Mouse (Mus musculus): ENCODE results near the gene Cplx3.

The Cplx3 gene

GRCm38 (mm10) chr9:57601353-57601706 lies 4.8 kb downstream of the Cplx3 start:
- DNase-seq (ENCODE audit: low spot score in 2 of 2): no peak

- no peak for DNase-seq (ENCODE audit: low spot score in 2 of 2)
These were observed 5.3 kb downstream of the Cplx3 start for GRCm38 (mm10) chr9:57600620-57601352.

GRCm38 (mm10) chr9:57598851-57599563 lies 7.1 kb downstream of the Cplx3 start:
- DNase-seq (ENCODE audit: low spot score in 2 of 2): no peak

GRCm38 (mm10) chr9:57597929-57598382 lies 8.1 kb downstream of the Cplx3 start:
- DNase-seq (ENCODE audit: low spot score in 2 of 2): no peak

GRCm38 (mm10) chr9:57597265-57597664 lies 8.8 kb downstream of the Cplx3 start:
- DNase-seq (ENCODE audit: low spot score in 2 of 2): no peak

- DNase-seq (ENCODE audit: low spot score in 2 of 2): no peak
These were observed 11.9 kb downstream of the Cplx3 start for GRCm38 (mm10) chr9:57594174-57594509.

GRCm38 (mm10) chr9:57593454-57594173 lies 12.5 kb downstream of the Cplx3 start:
- no peak for DNase-seq (ENCODE audit: low spot score in 2 of 2)

GRCm38 (mm10) chr9:57590726-57591125 lies 15.4 kb downstream of the Cplx3 start:
- no peak for DNase-seq (ENCODE audit: low spot score in 2 of 2)

GRCm38 (mm10) chr9:57589224-57590126 lies 16.6 kb downstream of the Cplx3 start, which contains the start of gene Ulk3:
Ulk3 (plus strand) TSS chr9:57589452.
- DNase-seq (ENCODE audit: low spot score in 2 of 2): peak; percentile 71 to 87

GRCm38 (mm10) chr9:57584991-57585390 lies 21.1 kb downstream of the Cplx3 start:
- DNase-seq (ENCODE audit: low spot score in 2 of 2): no peak

GRCm38 (mm10) chr9:57577144-57577849 lies 28.8 kb downstream of the Cplx3 start:
- DNase-seq (ENCODE audit: low spot score in 2 of 2): no peak

- DNase-seq (ENCODE audit: low spot score in 2 of 2): no peak
These were observed 30.5 kb downstream of the Cplx3 start for GRCm38 (mm10) chr9:57575577-57575976.

GRCm38 (mm10) chr9:57574397-57574796 lies 31.7 kb downstream of the Cplx3 start:
- no peak for DNase-seq (ENCODE audit: low spot score in 2 of 2)

GRCm38 (mm10) chr9:57568500-57568899 lies 37.6 kb downstream of the Cplx3 start:
- no peak for DNase-seq (ENCODE audit: low spot score in 2 of 2)

- DNase-seq (ENCODE audit: low spot score in 2 of 2): no peak
These were observed 39.2 kb downstream of the Cplx3 start for GRCm38 (mm10) chr9:57566846-57567245.

GRCm38 (mm10) chr9:57565741-57566221 lies 40.3 kb downstream of the Cplx3 start:
- DNase-seq (ENCODE audit: low spot score in 2 of 2): no peak

- DNase-seq (ENCODE audit: low spot score in 2 of 2): no peak
These were observed 41.5 kb downstream of the Cplx3 start for GRCm38 (mm10) chr9:57564609-57565008.

GRCm38 (mm10) chr9:57562896-57563372 lies 43.1 kb downstream of the Cplx3 start:
- no peak for DNase-seq (ENCODE audit: low spot score in 2 of 2)

- peak in 1 of 2 experiments; percentile 54 for DNase-seq (ENCODE audit: low spot score in 2 of 2)
These were observed 44.4 kb downstream of the Cplx3 start for GRCm38 (mm10) chr9:57561711-57562099.

GRCm38 (mm10) chr9:57560861-57561710 lies 45.0 kb downstream of the Cplx3 start, which contains the start of gene Scamp2:
Scamp2 (plus strand) TSS chr9:57560943.
- DNase-seq (ENCODE audit: low spot score in 2 of 2): peak; percentile 93 to 94

Data from spleen, postnatal 10 days (tissue).